Mouse (Mus musculus) limb, embryonic 12.5 days (tissue): ENCODE data around the gene Figla. TPM values are rescaled to one million over a fixed set of nuclear protein-coding genes. Genes with fewer than 3 reads are reported as not detected.

Experiments
- polyA plus RNA-seq: library from polyadenylated mRNA; unstranded; fragments of >200 nt; fragmentation: Nextera tagmentation; extraction: Ambion mirVana; gene quantifications from 2 replicates; pipeline ENCODE4 v1.2.1, GENCODE M21; 2016

Figla gene
- polyA plus RNA-seq, 1 experiment from 2014 or later = not detected

Other genes with a start within 250 kb of the Figla start
- not detected in 2 replicates for gene Nat8f6, start 195.2 kb upstream of the Figla start, polyA plus RNA-seq
- gene Nat8f5, start 195.2 kb upstream of the Figla start, polyA plus RNA-seq = not detected in 2 replicates
- gene Nat8, start 184.1 kb upstream of the Figla start, polyA plus RNA-seq = not detected in 2 replicates
- not detected in 2 replicates for gene Nat8f2, start 147.0 kb upstream of the Figla start, polyA plus RNA-seq
- gene Nat8f4, start 111.3 kb upstream of the Figla start, polyA plus RNA-seq = 2.1 and 2.9 TPM in 2 replicates
- 35.5 and 36.6 TPM in 2 replicates for gene Tprkb, start 104.3 kb upstream of the Figla start, polyA plus RNA-seq
- gene Nat8f1, start 100.5 kb upstream of the Figla start, polyA plus RNA-seq = 4.6 and 4.9 TPM in 2 replicates
- 46.0 and 49.1 TPM in 2 replicates for gene Dusp11, start 54.5 kb upstream of the Figla start, polyA plus RNA-seq
- gene Add2, start 12.5 kb downstream of the Figla start, polyA plus RNA-seq = 6.4 and 7.4 TPM in 2 replicates
- gene Tgfa, start 179.1 kb downstream of the Figla start, polyA plus RNA-seq = 1.5 and 2.5 TPM in 2 replicates